Mouse (Mus musculus): Measurements from ENCODE around the gene Plekhm3.

- TF ChIP-seq POLR2A (IDR thresholded peaks at IDR 0.05; ENCODE audit: control insufficient read depth, low read depth, low read length) (no peak), CTCF (IDR thresholded peaks at IDR 0.05; ENCODE audit: control insufficient read depth, insufficient read depth, insufficient replicate concordance, low read depth, low read length) (no peak)
Measured at GRCm38 (mm10) chr1:64944746-64945145, 11.9 kb downstream of the Plekhm3 start.

Data from testis, adult 2 months (tissue).